ENCODE assay signal across 14 mouse cellular contexts in the genomic region with DNA sequence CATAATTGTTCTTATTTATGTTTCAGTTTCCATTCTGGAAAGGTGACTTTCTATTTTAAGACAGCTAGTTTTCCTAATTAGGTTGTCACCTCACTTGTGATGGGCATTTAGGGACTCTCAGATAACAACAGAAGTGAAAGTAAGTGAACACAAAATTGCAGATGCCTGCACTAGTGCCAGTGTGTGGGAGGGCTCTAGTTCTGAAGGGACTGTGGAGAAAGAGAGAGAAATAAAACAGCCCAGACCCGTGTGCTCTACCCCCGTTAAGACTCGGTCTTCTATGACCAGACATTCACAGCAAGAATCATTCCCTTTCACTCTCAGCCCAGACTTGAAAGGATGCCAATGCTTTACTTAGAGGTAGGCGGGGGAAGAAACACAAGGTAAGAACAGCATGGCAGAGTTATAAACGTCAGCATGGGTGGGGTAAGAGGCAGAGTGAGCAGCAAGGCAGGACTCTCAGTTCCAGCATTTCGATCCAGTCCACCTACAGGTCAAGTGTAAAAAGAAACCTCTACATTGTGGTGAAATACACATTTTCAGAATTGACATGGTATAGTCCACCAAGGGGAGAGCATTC.
DNase-seq lines count a peak whose midpoint lies in the region; ATAC-seq and TF ChIP-seq lines count a peak whose summit lies in the region.
"Had no signal": no experiment of that assay in that cellular context is flagged by ENCODE, and none has a peak within 500 bp of the region (broad histone marks: within the 10 kb centered on the region; RNA-seq: fewer than 3 reads in every experiment).

No protein-coding gene starts in this region.

- no peak for ATAC-seq in lung, embryonic 16.5 days (ENCODE audit: low read depth)
- 0 out of 2 replicates have a peak, but pooled peaks have one; percentile 46 for ATAC-seq in erythroid progenitor cell, adult 5-6 weeks (replicated peaks; ENCODE audit: low FRiP score, poor library complexity, severe bottlenecking)
- ATAC-seq: intestine, embryonic 15.5 days had no signal

- H3K27ac ChIP-seq in gastrocnemius, adult 2 months, result no peak overlapping the region
- H3K27ac ChIP-seq in lung, embryonic 16.5 days (ENCODE audit: low read length), result peak overlapping the region; percentile 18; the same call in 1 of the 2 replicates
- H3K27ac ChIP-seq: intestine, embryonic 15.5 days had no signal

- H3K4me1 ChIP-seq in lung, embryonic 16.5 days (replicated peaks; ENCODE audit: control insufficient read depth, insufficient read depth, low read length), result peaks cover 7% of the 10 kb centered on the region
- no peaks in the 10 kb centered on the region for H3K4me1 ChIP-seq in lung, adult 2 months (ENCODE audit: control insufficient read depth, insufficient read depth, low read length)

- H3K4me3 ChIP-seq in gastrocnemius, adult 2 months, result peak overlapping the region; percentile 25
- no peak overlapping the region for H3K4me3 ChIP-seq in lung, embryonic 16.5 days (ENCODE audit: low read length)
- H3K4me3 ChIP-seq in lung, adult 2 months (replicated peaks; ENCODE audit: extremely low read depth, low read depth, low read length), result no peak overlapping the region
- H3K4me3 ChIP-seq: intestine, embryonic 15.5 days had no signal

- H3K9ac ChIP-seq in lung, embryonic 16.5 days (ENCODE audit: low read length), result no peak overlapping the region
- H3K9ac ChIP-seq: intestine, embryonic 15.5 days had no signal

- H3K36me3 ChIP-seq in lung, embryonic 16.5 days (ENCODE audit: control insufficient read depth, insufficient read depth, low read length), result no peaks in the 10 kb centered on the region
- H3K36me3 ChIP-seq in splenic B cell, adult 2 months (ENCODE audit: control insufficient read depth, insufficient read depth, low read length, poor library complexity, severe bottlenecking), result no peaks in the 10 kb centered on the region
- H3K36me3 ChIP-seq: intestine, embryonic 15.5 days had no signal

- 0 out of 2 replicates have a peak overlapping the region, but pooled peaks have one; percentile 25 for H3K4me2 ChIP-seq in lung, embryonic 16.5 days (ENCODE audit: low read depth, low read length)
- H3K4me2 ChIP-seq: intestine, embryonic 15.5 days had no signal

- WGBS in lung, embryonic 16.5 days, result 45% methylated on average over 6 of the region's 6 CpGs
- WGBS in lung, adult 2 months, result 40% methylated on average over 6 of the region's 6 CpGs

- DNase-seq in gastrocnemius, adult 2 months, result no peak
- DNase-seq in gastrocnemius, postnatal 36 days, result no peak
- no peak for DNase-seq in lung, adult 2 months
- DNase-seq in splenic B cell, adult 2 months (ENCODE audit: low read depth, low spot score), result peak; percentile 6
- no peak for DNase-seq in urinary bladder, postnatal 25 days (ENCODE audit: low spot score)
- DNase-seq in ovary, postnatal 10 days (ENCODE audit: low spot score), result no peak
- DNase-seq: adrenal gland, adult 2 months; gastrocnemius, postnatal 10 days; heart, postnatal 4 days; kidney, postnatal 4 days; thymus, postnatal 25 days had no signal

- no peak for TF ChIP-seq POLR2A in lung, adult 2 months (IDR thresholded peaks at IDR 0.05; ENCODE audit: borderline replicate concordance, extremely low read depth, low read depth, low read length)

- intact Hi-C loops in gastrocnemius, adult 2 months (cut with DNase I), result no loop called here
- intact Hi-C loops in gastrocnemius, postnatal 36 days (cut with DNase I), result no loop called here

- TF ChIP-seq CTCF in gastrocnemius, adult 2 months (IDR thresholded peaks at IDR 0.05), result no peak
- TF ChIP-seq CTCF in lung, adult 2 months (IDR thresholded peaks at IDR 0.05; ENCODE audit: insufficient read depth, low read length), result no peak

- H3K9me3 ChIP-seq in lung, embryonic 16.5 days (ENCODE audit: control insufficient read depth, low read length), result no peaks in the 10 kb centered on the region
- H3K9me3 ChIP-seq: intestine, embryonic 15.5 days had no signal

- no peaks in the 10 kb centered on the region for H3K27me3 ChIP-seq in lung, embryonic 16.5 days (ENCODE audit: control insufficient read depth, insufficient read depth, low read depth, low read length)
- no peaks in the 10 kb centered on the region for H3K27me3 ChIP-seq in splenic B cell, adult 2 months (ENCODE audit: control insufficient read depth, insufficient read depth, low read length, poor library complexity, severe bottlenecking)
- H3K27me3 ChIP-seq: intestine, embryonic 15.5 days had no signal
